Mouse (Mus musculus) bone marrow, adult 2 months (tissue): ENCODE measurements around the gene Poc1a. TPM values are rescaled to one million over a fixed set of nuclear protein-coding genes. Genes with fewer than 3 reads are reported as not detected.

Source experiments
- H3K27ac ChIP-seq: fragments of 200-500 bp; 2 replicates; pipeline ENCODE4 v1.5.1; 2012; ENCODE audit warnings: low read depth, mild to moderate bottlenecking, control low read depth, inconsistent platforms, low read length; ENCODE audit not compliant: control insufficient read depth, poor library complexity, insufficient read depth
- H3K4me1 ChIP-seq: fragments of 200-500 bp; 2 replicates; pipeline ENCODE4 v1.6.1; 2011; ENCODE audit warnings: low read length; ENCODE audit not compliant: control insufficient read depth, insufficient read depth
- H3K4me3 ChIP-seq: fragments of 200-500 bp; replicated peaks from 2 replicates; pipeline ENCODE3; 2011; ENCODE audit warnings: mild to moderate bottlenecking, low read depth, low read length, control low read depth; ENCODE audit not compliant: control insufficient read depth
- CTCF ChIP-seq: fragments of 200-500 bp; IDR thresholded peaks from 2 replicates; pipeline ENCODE4 v1.5.1; 2011; ENCODE audit warnings: low read length, control low read depth; ENCODE audit not compliant: control insufficient read depth, insufficient read depth
- POLR2A ChIP-seq: fragments of 200-500 bp; IDR thresholded peaks from 2 replicates; pipeline ENCODE4 v1.6.1; 2011; ENCODE audit warnings: low read depth, mild to moderate bottlenecking, control low read depth, low read length, borderline replicate concordance; ENCODE audit not compliant: control insufficient read depth
- WGBS: fragments of 180-500 bp; shearing (Covaris S2); methylation state at CpG from one replicate; pipeline ENCODE4 v1.1.7; 2018; 5-methylcytosine and 5-hydroxymethylcytosine counted together
- polyA plus RNA-seq: library from polyadenylated mRNA; stranded (reverse); fragments of >200 nt; gene quantifications from 2 replicates; pipeline ENCODE4 v1.2.4, GENCODE M21; 2011; ENCODE audit warnings: low replicate concordance; ENCODE audit not compliant: missing spikeins, insufficient read depth, insufficient read length

The Poc1a gene
- polyA plus RNA-seq, result 45.1 and 46.9 TPM in 2 replicates

GRCm38 (mm10) chr9:106280808-106281544 lies at the start of gene Poc1a:
Gene Poc1a (plus strand): TSS chr9:106281061.
- Histone ChIP-seq H3K27ac (peak within 1 kb of the TSS; percentile 66), H3K4me3 (peak within 1 kb of the TSS; percentile 88), H3K4me1 (peaks cover 2% of the 10 kb centered on the region; the same call in 1 of the 2 replicates)
- peak; percentile 78; the same call in 1 of the 2 replicates for TF ChIP-seq POLR2A
- TF ChIP-seq CTCF, result no peak
- WGBS, result under 1% methylated on average over 47 of the region's 47 CpGs

- Histone ChIP-seq H3K27ac (no peak overlapping the region), H3K4me3 (no peak overlapping the region), H3K4me1 (peaks cover 4% of the 10 kb centered on the region; the same call in 1 of the 2 replicates)
- WGBS, result 55% methylated on average over 7 of the region's 7 CpGs
- TF ChIP-seq CTCF (no peak; the same call in 1 of the 2 replicates), POLR2A (no peak)
Observed at GRCm38 (mm10) chr9:106231220-106231619, 49.6 kb upstream of the Poc1a start.

DNA sequence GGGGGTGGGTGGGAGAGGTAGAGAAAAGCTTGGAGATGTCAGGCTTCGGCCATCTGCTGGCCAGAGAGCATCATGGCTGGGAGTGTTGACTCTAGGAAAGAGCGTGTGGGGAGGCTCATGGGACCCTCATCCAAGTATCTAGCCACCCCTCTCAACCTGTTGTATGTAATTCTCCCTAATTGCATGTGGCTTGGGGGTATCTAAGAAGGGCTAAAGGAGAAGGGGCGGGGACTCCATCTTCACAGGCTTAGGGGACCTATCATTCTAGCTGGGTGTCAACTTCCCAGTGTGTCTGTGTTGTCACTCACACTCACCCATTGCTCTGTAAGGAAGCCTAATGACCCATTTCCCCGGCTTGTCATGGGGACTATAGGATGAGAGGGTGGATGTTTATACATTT lies 49.0 kb upstream of the Poc1a start:
- TF ChIP-seq POLR2A, result no peak
- no peak for TF ChIP-seq CTCF
- Histone ChIP-seq H3K4me3 (no peak overlapping the region), H3K4me1 (peaks cover 4% of the 10 kb centered on the region; the same call in 1 of the 2 replicates), H3K27ac (no peak overlapping the region)
- WGBS, result 61% methylated on average over 4 of the region's 4 CpGs

DNA sequence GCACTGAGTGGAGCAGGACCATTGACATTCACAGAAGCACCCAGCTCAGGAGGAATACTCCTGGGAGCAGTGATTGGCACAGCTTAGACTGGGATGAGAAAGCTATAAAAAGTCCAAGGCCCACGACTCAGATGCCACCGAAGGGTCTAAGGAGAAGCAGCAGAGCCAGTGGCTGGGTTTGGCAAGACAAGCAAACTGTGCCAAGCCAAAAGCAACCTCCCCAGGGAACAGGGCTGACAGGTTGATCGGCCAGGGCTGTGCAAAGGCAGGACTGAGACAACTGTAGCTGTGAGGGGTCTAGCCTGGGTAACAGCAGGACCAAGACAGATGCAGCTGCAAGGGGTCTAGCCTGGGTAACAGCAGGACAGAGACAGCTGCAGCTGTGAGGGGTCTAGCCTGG lies 47.9 kb upstream of the Poc1a start:
- no peak for TF ChIP-seq CTCF
- TF ChIP-seq POLR2A, result no peak
- Histone ChIP-seq H3K4me1 (peaks cover 4% of the 10 kb centered on the region; the same call in 1 of the 2 replicates), H3K4me3 (no peak overlapping the region), H3K27ac (no peak overlapping the region)
- 72% methylated on average over 3 of the region's 3 CpGs for WGBS

GRCm38 (mm10) chr9:106233953-106234352 lies 46.9 kb upstream of the Poc1a start:
- Histone ChIP-seq H3K27ac (no peak overlapping the region), H3K4me3 (no peak overlapping the region), H3K4me1 (peaks cover 4% of the 10 kb centered on the region; the same call in 1 of the 2 replicates)
- TF ChIP-seq CTCF (no peak), POLR2A (no peak)
- WGBS, result 71% methylated on average over 6 of the region's 6 CpGs

DNA sequence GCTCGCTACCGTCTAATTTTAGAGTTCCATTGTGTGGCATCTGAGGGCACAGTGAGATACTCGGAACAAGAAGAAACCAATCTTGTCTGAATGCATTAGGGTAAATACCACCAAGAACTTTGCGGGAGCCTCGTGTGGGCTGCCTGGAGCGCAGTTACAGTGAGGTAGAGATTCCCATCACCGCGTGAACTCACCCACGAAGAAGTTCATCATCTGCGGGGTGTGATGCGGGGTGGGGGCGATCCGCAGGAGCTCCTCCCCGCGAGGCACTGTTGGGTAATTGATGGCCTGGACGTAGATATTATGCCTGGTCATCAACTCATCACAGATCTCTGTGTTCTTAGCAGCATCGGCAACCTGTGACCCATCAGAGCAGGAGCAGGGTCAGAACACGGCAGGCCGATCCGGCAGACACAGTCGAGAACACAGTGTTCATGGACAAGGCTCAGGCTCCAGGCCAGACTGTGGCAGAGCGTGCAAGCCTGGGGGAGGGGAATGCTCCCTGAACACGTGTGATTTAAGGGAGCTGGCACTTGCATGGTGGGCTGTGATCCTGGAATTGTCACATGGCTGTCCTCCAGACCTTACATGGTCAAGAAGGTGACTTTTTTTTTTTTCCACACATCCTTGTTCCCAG lies 45.5 kb upstream of the Poc1a start:
- 82% methylated on average over 23 of the region's 23 CpGs for WGBS
- no peak overlapping the region for H3K4me3 ChIP-seq
- TF ChIP-seq POLR2A, result no peak
- H3K4me1 ChIP-seq, result peaks cover 4% of the 10 kb centered on the region; the same call in 1 of the 2 replicates
- no peak overlapping the region for H3K27ac ChIP-seq

DNA sequence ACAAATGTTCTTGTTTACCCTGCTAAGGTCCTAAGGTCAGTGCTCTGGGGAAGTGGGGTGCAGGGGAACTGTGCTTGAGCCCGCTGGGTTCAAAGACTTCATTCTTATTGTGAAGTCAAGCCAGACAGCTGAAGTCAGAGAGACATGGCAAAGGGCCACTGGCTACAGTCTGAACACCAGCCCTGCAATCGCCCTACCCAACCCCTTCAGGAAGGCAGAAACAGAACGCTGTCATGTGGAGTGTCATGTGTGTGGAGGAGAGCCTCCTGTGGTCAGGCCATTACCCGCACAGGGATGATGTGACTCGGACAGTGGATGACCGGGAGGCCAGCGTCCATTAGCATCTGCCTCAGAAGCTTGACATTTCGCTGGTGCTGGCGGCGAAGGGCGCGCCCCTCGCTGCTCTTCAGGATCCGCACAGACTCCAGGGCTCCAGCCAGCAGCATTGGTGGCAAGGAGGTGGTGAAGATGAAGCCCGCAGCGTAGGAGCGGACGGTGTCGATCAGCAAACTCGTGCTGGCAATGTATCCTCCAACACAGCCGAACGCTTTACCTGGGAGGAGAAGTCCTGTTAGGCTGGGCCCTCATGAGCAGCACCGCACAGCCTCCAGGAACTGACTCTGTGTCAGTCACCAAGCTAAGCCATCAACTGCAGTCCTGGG lies 44.6 kb upstream of the Poc1a start:
- WGBS, result 89% methylated on average over 23 of the region's 23 CpGs
- H3K27ac ChIP-seq, result no peak overlapping the region

DNA sequence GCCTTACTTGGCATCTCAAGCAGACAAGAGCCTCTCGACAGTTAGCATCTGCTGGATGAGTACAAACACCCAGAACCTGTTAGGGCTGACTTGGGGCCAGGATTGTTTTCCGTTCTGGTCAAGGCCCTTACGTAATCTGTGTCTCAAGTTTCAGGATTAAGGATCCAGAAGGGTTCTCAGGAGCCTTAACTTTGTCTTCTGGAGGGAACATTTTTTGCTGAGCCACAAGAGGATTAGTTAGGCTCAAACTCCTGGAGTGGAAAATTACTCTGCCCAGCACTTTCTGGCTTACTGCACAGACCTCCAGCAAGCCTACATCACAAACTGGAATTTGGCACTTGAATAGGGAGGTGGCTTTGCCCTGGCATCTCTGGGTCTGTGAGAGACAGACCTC lies 44.0 kb upstream of the Poc1a start:
- H3K4me3 ChIP-seq, result no peak overlapping the region
- 64% methylated on average over 3 of the region's 3 CpGs for WGBS
- H3K27ac ChIP-seq, result no peak overlapping the region
- peaks cover 2% of the 10 kb centered on the region; the same call in 1 of the 2 replicates for H3K4me1 ChIP-seq
- no peak for TF ChIP-seq POLR2A
- TF ChIP-seq CTCF, result no peak

More for the DNA sequence above, 44.6 kb upstream of the Poc1a start:
- Histone ChIP-seq H3K4me3 (no peak overlapping the region), H3K4me1 (peaks cover 3% of the 10 kb centered on the region; the same call in 1 of the 2 replicates)
- TF ChIP-seq CTCF, result no peak
- no peak for TF ChIP-seq POLR2A
